Mouse (Mus musculus) lung, postnatal 0 days (tissue): ENCODE results near the gene Rbm20. TPM values are rescaled to one million over a fixed set of nuclear protein-coding genes. Genes with fewer than 3 reads are reported as not detected.

Experiments used
- ATAC-seq: fragments of 200-750 bp; cut with Nextera tagmentation; 2 replicates; pipeline ENCODE4 v1.8.0; 2017; ENCODE audit warnings: moderate library complexity
- DNase-seq: peaks from one replicate; pipeline ENCODE4 v3.0.0-alpha.2; 2016; ENCODE audit warnings: low spot score
- H3K27ac ChIP-seq: fragments of 300-500 bp; sonication (generic); 2 replicates; pipeline ENCODE4 v1.5.1; 2014; ENCODE audit warnings: antibody characterized with exemption, mild to moderate bottlenecking, low read length, mixed read lengths
- H3K27me3 ChIP-seq: fragments of 300-500 bp; sonication (generic); replicated peaks from 2 replicates; pipeline ENCODE4 v1.6.1; 2014; ENCODE audit warnings: low read length, mixed read lengths; ENCODE audit not compliant: insufficient read depth
- H3K36me3 ChIP-seq: fragments of 300-500 bp; sonication (generic); 2 replicates; pipeline ENCODE4 v1.6.1; 2014; ENCODE audit warnings: low read length, mixed read lengths; ENCODE audit not compliant: insufficient read depth
- H3K4me1 ChIP-seq: fragments of 300-500 bp; sonication (generic); 2 replicates; pipeline ENCODE4 v1.6.1; 2014; ENCODE audit warnings: antibody characterized with exemption, low read depth, low read length, mixed read lengths; ENCODE audit not compliant: insufficient read depth
- H3K4me2 ChIP-seq: fragments of 300-500 bp; sonication (generic); replicated peaks from 2 replicates; pipeline ENCODE4 v1.6.1; 2014; ENCODE audit warnings: low read depth, mild to moderate bottlenecking, low read length, moderate library complexity, mixed read lengths
- H3K4me3 ChIP-seq: fragments of 300-500 bp; sonication (generic); 2 replicates; pipeline ENCODE4 v1.5.1; 2014; ENCODE audit warnings: low read depth, low read length
- H3K9ac ChIP-seq: fragments of 300-500 bp; sonication (generic); replicated peaks from 2 replicates; pipeline ENCODE4 v1.6.1; 2014; ENCODE audit warnings: low read depth, mild to moderate bottlenecking
- H3K9me3 ChIP-seq: fragments of 300-500 bp; sonication (generic); 2 replicates; pipeline ENCODE4 v1.6.1; 2016; ENCODE audit warnings: low read length, mixed read lengths
- CTCF ChIP-seq: IDR thresholded peaks from 2 replicates; pipeline ENCODE4 v1.5.1; 2016; ENCODE audit warnings: antibody characterized with exemption, mild to moderate bottlenecking
- EP300 ChIP-seq: IDR thresholded peaks from 2 replicates; pipeline ENCODE4 v1.6.1; 2016; ENCODE audit warnings: antibody characterized with exemption, mild to moderate bottlenecking, control low read depth
- WGBS: fragments of 180-500 bp; shearing (Covaris S2); extraction: QIAGEN DNeasy Blood & Tissue Kit; methylation state at CpG from one replicate; pipeline ENCODE4 v1.1.7; 2014; 5-methylcytosine and 5-hydroxymethylcytosine counted together
- polyA plus RNA-seq: library from polyadenylated mRNA; unstranded; fragments of >200 nt; fragmentation: Nextera tagmentation; extraction: Ambion mirVana; gene quantifications from 2 replicates; pipeline ENCODE4 v1.2.1, GENCODE M21; 2015

The Rbm20 gene
- polyA plus RNA-seq, result 0.51 and 0.58 TPM in 2 replicates

- Histone ChIP-seq H3K36me3 (no peaks in the 10 kb centered on the region), H3K4me1 (peaks cover 6% of the 10 kb centered on the region; the same call in 1 of the 2 replicates), H3K4me3 (peak within 1 kb of the TSS; percentile 47), H3K9me3 (no peaks in the 10 kb centered on the region), H3K9ac (no peak within 1 kb of the TSS), H3K27ac (no peak within 1 kb of the TSS), H3K4me2 (peak within 1 kb of the TSS; percentile 91), H3K27me3 (peaks cover 70% of the 10 kb centered on the region)
- TF ChIP-seq CTCF, result no peak
- TF ChIP-seq EP300, result no peak
- DNase-seq (peak; percentile 29), ATAC-seq (peak; percentile 79)
- WGBS, result under 1% methylated on average over 56 of the region's 82 CpGs
Observed at GRCm38 (mm10) chr19:53676718-53677634, at the start of gene Rbm20. Rbm20 (plus strand) TSS chr19:53677306.

- Histone ChIP-seq H3K4me2 (no peak overlapping the region), H3K36me3 (peaks cover 32% of the 10 kb centered on the region; the same call in 1 of the 2 replicates), H3K9ac (no peak overlapping the region), H3K27ac (no peak overlapping the region), H3K9me3 (no peaks in the 10 kb centered on the region), H3K4me1 (no peaks in the 10 kb centered on the region), H3K4me3 (no peak overlapping the region), H3K27me3 (no peaks in the 10 kb centered on the region)
- TF ChIP-seq EP300 (no peak), CTCF (peak; percentile 62)
- ATAC-seq (no peak), DNase-seq (peak; percentile 29)
- 95% methylated on average over 2 of the region's 2 CpGs for WGBS
Observed at GRCm38 (mm10) chr19:53638041-53638440, 39.1 kb upstream of the Rbm20 start.

GRCm38 (mm10) chr19:53638727-53639126 lies 38.4 kb upstream of the Rbm20 start:
- H3K36me3 ChIP-seq, result peaks cover 32% of the 10 kb centered on the region; the same call in 1 of the 2 replicates
- 82% methylated on average over 8 of the region's 8 CpGs for WGBS
- DNase-seq, result peak; percentile 18

GRCm38 (mm10) chr19:53644020-53644595 lies 33.0 kb upstream of the Rbm20 start:
- ATAC-seq, result no peak
- Histone ChIP-seq H3K36me3 (peaks cover 41% of the 10 kb centered on the region), H3K27ac (no peak overlapping the region), H3K4me3 (no peak overlapping the region), H3K9me3 (no peaks in the 10 kb centered on the region), H3K4me2 (no peak overlapping the region), H3K9ac (no peak overlapping the region), H3K4me1 (no peaks in the 10 kb centered on the region), H3K27me3 (no peaks in the 10 kb centered on the region)
- no peak for TF ChIP-seq EP300
- peak; percentile 38; the same call in 1 of the 2 replicates for TF ChIP-seq CTCF
- peak; percentile 29 for DNase-seq
- 91% methylated on average over 9 of the region's 9 CpGs for WGBS

More at GRCm38 (mm10) chr19:53638727-53639126, 38.4 kb upstream of the Rbm20 start:
- H3K27ac ChIP-seq, result no peak overlapping the region
- H3K4me1 ChIP-seq, result no peaks in the 10 kb centered on the region
- no peak overlapping the region for H3K9ac ChIP-seq
- ATAC-seq, result no peak
- H3K4me2 ChIP-seq, result no peak overlapping the region
- H3K9me3 ChIP-seq, result no peaks in the 10 kb centered on the region
- no peaks in the 10 kb centered on the region for H3K27me3 ChIP-seq
- H3K4me3 ChIP-seq, result no peak overlapping the region
- TF ChIP-seq CTCF, result no peak
- TF ChIP-seq EP300, result no peak

GRCm38 (mm10) chr19:53647301-53647700 lies 29.8 kb upstream of the Rbm20 start:
- peaks cover 24% of the 10 kb centered on the region for H3K36me3 ChIP-seq
- H3K27ac ChIP-seq, result no peak overlapping the region
- H3K4me3 ChIP-seq, result no peak overlapping the region
- no peaks in the 10 kb centered on the region for H3K27me3 ChIP-seq
- H3K4me1 ChIP-seq, result no peaks in the 10 kb centered on the region
- TF ChIP-seq EP300 (no peak), CTCF (no peak)
- H3K4me2 ChIP-seq, result no peak overlapping the region
- H3K9ac ChIP-seq, result no peak overlapping the region
- WGBS, result 81% methylated on average over 9 of the region's 9 CpGs
- ATAC-seq, result no peak
- no peaks in the 10 kb centered on the region for H3K9me3 ChIP-seq
- no peak for DNase-seq

GRCm38 (mm10) chr19:53648056-53648455 lies 29.1 kb upstream of the Rbm20 start:
- 21% methylated on average over 5 of the region's 5 CpGs for WGBS
- no peak overlapping the region for H3K9ac ChIP-seq
- H3K4me1 ChIP-seq, result no peaks in the 10 kb centered on the region
- TF ChIP-seq EP300 (no peak), CTCF (no peak)
- H3K4me2 ChIP-seq, result no peak overlapping the region
- ATAC-seq, result peak; percentile 32; the same call in 1 of the 2 replicates
- no peak overlapping the region for H3K27ac ChIP-seq
- no peak overlapping the region for H3K4me3 ChIP-seq
- no peaks in the 10 kb centered on the region for H3K27me3 ChIP-seq
- no peak for DNase-seq
- no peaks in the 10 kb centered on the region for H3K9me3 ChIP-seq
- H3K36me3 ChIP-seq, result peaks cover 24% of the 10 kb centered on the region
